Mouse (Mus musculus) hindbrain, postnatal 0 days (tissue): ENCODE data around the gene Mn1. TPM values are rescaled to one million over a fixed set of nuclear protein-coding genes. Genes with fewer than 3 reads are reported as not detected.

Experiments used
- ATAC-seq: fragments of 200-750 bp; cut with Nextera tagmentation; 2 replicates; pipeline ENCODE4 v1.8.0; 2017; ENCODE audit warnings: mild to moderate bottlenecking, moderate TSS enrichment, moderate library complexity
- DNase-seq: peaks from one replicate; pipeline ENCODE4 v3.0.0-alpha.2; 2015; ENCODE audit warnings: low spot score
- H3K27ac ChIP-seq: fragments of 300-500 bp; sonication (generic); 2 replicates; pipeline ENCODE4 v1.5.1; 2014; ENCODE audit warnings: mild to moderate bottlenecking
- H3K27me3 ChIP-seq: fragments of 300-500 bp; sonication (generic); 2 replicates; pipeline ENCODE4 v1.6.1; 2014; ENCODE audit warnings: low read length, mixed read lengths; ENCODE audit not compliant: insufficient read depth
- H3K36me3 ChIP-seq: fragments of 300-500 bp; sonication (generic); 2 replicates; pipeline ENCODE4 v1.6.1; 2014; ENCODE audit warnings: low read length, mixed read lengths; ENCODE audit not compliant: insufficient read depth
- H3K4me1 ChIP-seq: fragments of 300-500 bp; sonication (generic); 2 replicates; pipeline ENCODE4 v1.6.1; 2014; ENCODE audit warnings: antibody characterized with exemption, low read length, mixed read lengths; ENCODE audit not compliant: insufficient read depth
- H3K4me2 ChIP-seq: fragments of 300-500 bp; sonication (generic); 2 replicates; pipeline ENCODE4 v1.6.1; 2014; ENCODE audit warnings: low read depth, mild to moderate bottlenecking, low read length, moderate library complexity, mixed read lengths
- H3K4me3 ChIP-seq: fragments of 300-500 bp; sonication (generic); 2 replicates; pipeline ENCODE4 v1.5.1; 2014; ENCODE audit warnings: low read length
- H3K9ac ChIP-seq: fragments of 300-500 bp; sonication (generic); replicated peaks from 2 replicates; pipeline ENCODE4 v1.6.1; 2014; ENCODE audit warnings: mild to moderate bottlenecking, low read length, moderate library complexity, mixed read lengths
- H3K9me3 ChIP-seq: fragments of 300-500 bp; sonication (generic); 2 replicates; pipeline ENCODE4 v1.6.1; 2016; ENCODE audit warnings: low read length, mixed read lengths
- CTCF ChIP-seq: IDR thresholded peaks from 2 replicates; pipeline ENCODE4 v1.5.1; 2016; ENCODE audit warnings: antibody characterized with exemption, control low read depth, low read depth
- WGBS: fragments of 180-500 bp; shearing (Covaris S2); extraction: QIAGEN DNeasy Blood & Tissue Kit; methylation state at CpG from one replicate; pipeline ENCODE4 v1.1.7; 2014; 5-methylcytosine and 5-hydroxymethylcytosine counted together
- polyA plus RNA-seq: library from polyadenylated mRNA; unstranded; fragments of >200 nt; fragmentation: Nextera tagmentation; extraction: Ambion mirVana; gene quantifications from 2 replicates; pipeline ENCODE4 v1.2.1, GENCODE M21; 2015
- total RNA-seq: library from RNA; depleted of rRNA; stranded (reverse); fragments of >200 nt; gene quantifications from 2 replicates; pipeline ENCODE4 v1.2.3, GENCODE M21; 2014

Mn1 gene
- total and polyA plus RNA-seq, 2 experiments from 2014 or later, result 32.9 to 71.5 TPM

GRCm38 (mm10) chr5:111440264-111440663 is 23.1 kb downstream of the Mn1 start:
- H3K4me2 ChIP-seq, result no peak overlapping the region
- no peak overlapping the region for H3K27ac ChIP-seq
- H3K4me1 ChIP-seq, result peaks cover 8% of the 10 kb centered on the region
- H3K4me3 ChIP-seq, result no peak overlapping the region
- no peak overlapping the region for H3K9ac ChIP-seq
- ATAC-seq, result no peak
- H3K27me3 ChIP-seq, result no peaks in the 10 kb centered on the region
- no peaks in the 10 kb centered on the region for H3K36me3 ChIP-seq
- H3K9me3 ChIP-seq, result no peaks in the 10 kb centered on the region
- no peak for DNase-seq
- 72% methylated on average over 4 of the region's 4 CpGs for WGBS
- no peak for TF ChIP-seq CTCF

GRCm38 (mm10) chr5:111442151-111442871 is 25.1 kb downstream of the Mn1 start:
- 65% methylated on average over 11 of the region's 11 CpGs for WGBS
- no peaks in the 10 kb centered on the region for H3K27me3 ChIP-seq
- H3K9ac ChIP-seq, result no peak overlapping the region
- H3K4me2 ChIP-seq, result no peak overlapping the region
- H3K4me1 ChIP-seq, result peaks cover 3% of the 10 kb centered on the region; the same call in 1 of the 2 replicates
- no peaks in the 10 kb centered on the region for H3K9me3 ChIP-seq
- H3K27ac ChIP-seq, result no peak overlapping the region
- DNase-seq (no peak), ATAC-seq (no peak)
- no peak for TF ChIP-seq CTCF
- no peak overlapping the region for H3K4me3 ChIP-seq
- no peaks in the 10 kb centered on the region for H3K36me3 ChIP-seq

- no peak for ATAC-seq
- no peak overlapping the region for H3K9ac ChIP-seq
- H3K27me3 ChIP-seq, result no peaks in the 10 kb centered on the region
- H3K9me3 ChIP-seq, result no peaks in the 10 kb centered on the region
- no peak for DNase-seq
- H3K4me2 ChIP-seq, result no peak overlapping the region
- no peak overlapping the region for H3K27ac ChIP-seq
- H3K36me3 ChIP-seq, result no peaks in the 10 kb centered on the region
- H3K4me1 ChIP-seq, result no peaks in the 10 kb centered on the region
- TF ChIP-seq CTCF, result no peak
- no peak overlapping the region for H3K4me3 ChIP-seq
- 88% methylated on average over 3 of the region's 3 CpGs for WGBS
These were observed 26.5 kb downstream of the Mn1 start for GRCm38 (mm10) chr5:111443636-111444035.

GRCm38 (mm10) chr5:111444361-111444760 is 27.2 kb downstream of the Mn1 start:
- DNase-seq, result no peak
- no peak for TF ChIP-seq CTCF
- H3K4me3 ChIP-seq, result no peak overlapping the region
- 92% methylated on average over 4 of the region's 4 CpGs for WGBS
- H3K9me3 ChIP-seq, result no peaks in the 10 kb centered on the region
- no peak overlapping the region for H3K4me2 ChIP-seq
- H3K36me3 ChIP-seq, result no peaks in the 10 kb centered on the region
- no peaks in the 10 kb centered on the region for H3K27me3 ChIP-seq
- no peak overlapping the region for H3K9ac ChIP-seq
- H3K27ac ChIP-seq, result no peak overlapping the region
- H3K4me1 ChIP-seq, result no peaks in the 10 kb centered on the region
- ATAC-seq, result no peak

- TF ChIP-seq CTCF, result no peak
- Histone ChIP-seq H3K4me1 (no peaks in the 10 kb centered on the region), H3K9me3 (no peaks in the 10 kb centered on the region), H3K4me3 (no peak overlapping the region), H3K9ac (no peak overlapping the region), H3K4me2 (no peak overlapping the region), H3K27ac (no peak overlapping the region), H3K27me3 (no peaks in the 10 kb centered on the region), H3K36me3 (no peaks in the 10 kb centered on the region)
- DNase-seq, result no peak
- peak; percentile 55; the same call in 1 of the 2 replicates for ATAC-seq
- WGBS, result 45% methylated on average over 7 of the region's 7 CpGs
These were observed 29.5 kb downstream of the Mn1 start for GRCm38 (mm10) chr5:111446652-111447051.

- ATAC-seq (no peak), DNase-seq (no peak)
- H3K9ac ChIP-seq, result no peak overlapping the region
- no peak overlapping the region for H3K27ac ChIP-seq
- H3K9me3 ChIP-seq, result no peaks in the 10 kb centered on the region
- no peaks in the 10 kb centered on the region for H3K27me3 ChIP-seq
- H3K4me3 ChIP-seq, result no peak overlapping the region
- no peak overlapping the region for H3K4me2 ChIP-seq
- no peaks in the 10 kb centered on the region for H3K4me1 ChIP-seq
- H3K36me3 ChIP-seq, result no peaks in the 10 kb centered on the region
- WGBS, result 59% methylated on average over 8 of the region's 8 CpGs
- TF ChIP-seq CTCF, result no peak
These were observed 32.5 kb downstream of the Mn1 start for GRCm38 (mm10) chr5:111449700-111450099.

GRCm38 (mm10) chr5:111454240-111454639 is 37.1 kb downstream of the Mn1 start:
- 88% methylated on average over 5 of the region's 5 CpGs for WGBS
- DNase-seq (no peak), ATAC-seq (no peak)
- no peaks in the 10 kb centered on the region for H3K4me1 ChIP-seq
- H3K9me3 ChIP-seq, result no peaks in the 10 kb centered on the region
- no peak overlapping the region for H3K27ac ChIP-seq
- TF ChIP-seq CTCF, result no peak
- no peak overlapping the region for H3K9ac ChIP-seq
- H3K4me3 ChIP-seq, result no peak overlapping the region
- no peak overlapping the region for H3K4me2 ChIP-seq
- no peaks in the 10 kb centered on the region; the same call in 1 of the 2 replicates for H3K36me3 ChIP-seq
- no peaks in the 10 kb centered on the region for H3K27me3 ChIP-seq
